Mouse (Mus musculus) intestine, postnatal 0 days (tissue): ENCODE measurements around the gene Pip5k1c. TPM values are rescaled to one million over a fixed set of nuclear protein-coding genes. Genes with fewer than 3 reads are reported as not detected.

Source experiments
- ATAC-seq: fragments of 200-750 bp; cut with Nextera tagmentation; 2 replicates; pipeline ENCODE4 v1.8.0; 2017; ENCODE audit warnings: mild to moderate bottlenecking, moderate TSS enrichment, moderate library complexity
- H3K27ac ChIP-seq: fragments of 300-500 bp; sonication (generic); 2 replicates; pipeline ENCODE4 v1.5.1; 2014; ENCODE audit warnings: mild to moderate bottlenecking, low read depth, low read length, moderate library complexity
- H3K27me3 ChIP-seq: fragments of 300-500 bp; sonication (generic); replicated peaks from 2 replicates; pipeline ENCODE4 v1.6.1; 2014; ENCODE audit warnings: low read length, mixed read lengths; ENCODE audit not compliant: control insufficient read depth, insufficient read depth
- H3K36me3 ChIP-seq: fragments of 300-500 bp; sonication (generic); 2 replicates; pipeline ENCODE4 v1.6.1; 2014; ENCODE audit warnings: mild to moderate bottlenecking, moderate library complexity; ENCODE audit not compliant: control insufficient read depth, insufficient read depth
- H3K4me1 ChIP-seq: fragments of 300-500 bp; sonication (generic); replicated peaks from 2 replicates; pipeline ENCODE4 v1.6.1; 2014; ENCODE audit warnings: antibody characterized with exemption, low read length, mixed read lengths; ENCODE audit not compliant: control insufficient read depth, insufficient read depth
- H3K4me2 ChIP-seq: fragments of 300-500 bp; sonication (generic); replicated peaks from 2 replicates; pipeline ENCODE4 v1.6.1; 2014; ENCODE audit warnings: low read depth, mild to moderate bottlenecking, moderate library complexity
- H3K4me3 ChIP-seq: fragments of 300-500 bp; sonication (generic); 2 replicates; pipeline ENCODE4 v1.5.1; 2014; ENCODE audit warnings: low read depth, low read length
- H3K9ac ChIP-seq: fragments of 300-500 bp; sonication (generic); 2 replicates; pipeline ENCODE4 v1.6.1; 2014; ENCODE audit warnings: mild to moderate bottlenecking, low read depth, low read length
- H3K9me3 ChIP-seq: fragments of 300-500 bp; sonication (generic); 2 replicates; pipeline ENCODE4 v1.6.1; 2016; ENCODE audit warnings: mixed run types; ENCODE audit not compliant: control insufficient read depth
- CTCF ChIP-seq: sonication (generic); IDR thresholded peaks from 2 replicates; pipeline ENCODE4 v1.5.1; 2016; ENCODE audit warnings: low read depth, mild to moderate bottlenecking, control low read depth, antibody characterized with exemption, moderate library complexity
- WGBS: fragments of 180-500 bp; shearing (Covaris S2); extraction: QIAGEN DNeasy Blood & Tissue Kit; methylation state at CpG from one replicate; pipeline ENCODE4 v1.1.7; 2014; 5-methylcytosine and 5-hydroxymethylcytosine counted together
- polyA plus RNA-seq: library from polyadenylated mRNA; unstranded; fragments of >200 nt; fragmentation: Nextera tagmentation; extraction: Ambion mirVana; gene quantifications from 2 replicates; pipeline ENCODE4 v1.2.1, GENCODE M21; 2015

Gene Pip5k1c
- polyA plus RNA-seq, 1 experiment from 2014 or later: 27.2 TPM

DNA sequence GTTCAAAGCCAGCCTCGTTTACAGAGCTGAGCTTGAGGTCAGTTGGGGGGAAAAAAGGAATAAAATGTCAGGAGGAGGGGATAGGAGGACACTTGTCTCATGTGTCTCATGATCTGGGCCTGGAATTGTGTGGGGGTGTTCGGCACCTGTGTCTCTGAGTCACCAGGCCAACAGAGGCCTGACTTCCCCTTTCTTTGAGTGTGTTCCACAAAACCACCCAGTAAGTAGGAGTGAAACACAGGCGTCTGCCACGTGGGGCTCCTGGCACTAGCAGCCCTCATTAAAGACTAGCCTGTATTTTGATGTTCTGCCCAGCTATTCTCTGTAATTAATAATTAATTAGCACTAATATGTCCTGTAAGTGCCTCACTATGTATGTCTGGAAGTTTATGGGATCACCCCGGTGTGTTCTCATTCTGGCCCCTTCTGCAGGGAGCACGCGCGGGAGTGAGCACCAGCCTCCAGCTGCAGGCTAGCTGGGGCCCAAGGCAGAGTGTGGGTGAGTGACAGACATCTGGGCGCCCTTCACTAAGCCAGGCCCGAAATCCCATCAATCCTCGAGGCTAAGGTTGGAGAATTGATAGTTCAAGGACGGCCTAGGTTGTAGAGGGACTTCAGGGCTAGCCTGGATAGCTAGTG lies 63.7 kb downstream of the Pip5k1c start:
- TF ChIP-seq CTCF: no peak
- WGBS: 34% methylated on average over 12 of the region's 12 CpGs
- H3K9ac ChIP-seq: peak overlapping the region; percentile 78; the same call in 1 of the 2 replicates
- H3K9me3 ChIP-seq: no peaks in the 10 kb centered on the region
- H3K4me1 ChIP-seq: peaks cover 6% of the 10 kb centered on the region; the same call in 1 of the 2 replicates
- H3K4me2 ChIP-seq: peak overlapping the region; percentile 95
- no peaks in the 10 kb centered on the region for H3K27me3 ChIP-seq
- H3K4me3 ChIP-seq: peak overlapping the region; percentile 78
- no peak overlapping the region for H3K27ac ChIP-seq
- no peak for ATAC-seq
- H3K36me3 ChIP-seq: peaks cover 3% of the 10 kb centered on the region; the same call in 1 of the 2 replicates

GRCm38 (mm10) chr10:81356991-81357844 lies 64.5 kb downstream of the Pip5k1c start, which contains the start of gene Mfsd12:
Gene Mfsd12, plus strand, starts transcription at chr10:81357491.
- Histone ChIP-seq H3K36me3 (peaks cover 9% of the 10 kb centered on the region; the same call in 1 of the 2 replicates), H3K4me3 (peak within 1 kb of the TSS; percentile 78), H3K9me3 (no peaks in the 10 kb centered on the region), H3K9ac (peak within 1 kb of the TSS; percentile 78), H3K27me3 (no peaks in the 10 kb centered on the region), H3K4me2 (peak within 1 kb of the TSS; percentile 95), H3K4me1 (peaks cover 9% of the 10 kb centered on the region), H3K27ac (peak within 1 kb of the TSS; percentile 87)
- no peak for TF ChIP-seq CTCF
- WGBS: 2% methylated on average over 73 of the region's 79 CpGs
- ATAC-seq: peak; percentile 78

DNA sequence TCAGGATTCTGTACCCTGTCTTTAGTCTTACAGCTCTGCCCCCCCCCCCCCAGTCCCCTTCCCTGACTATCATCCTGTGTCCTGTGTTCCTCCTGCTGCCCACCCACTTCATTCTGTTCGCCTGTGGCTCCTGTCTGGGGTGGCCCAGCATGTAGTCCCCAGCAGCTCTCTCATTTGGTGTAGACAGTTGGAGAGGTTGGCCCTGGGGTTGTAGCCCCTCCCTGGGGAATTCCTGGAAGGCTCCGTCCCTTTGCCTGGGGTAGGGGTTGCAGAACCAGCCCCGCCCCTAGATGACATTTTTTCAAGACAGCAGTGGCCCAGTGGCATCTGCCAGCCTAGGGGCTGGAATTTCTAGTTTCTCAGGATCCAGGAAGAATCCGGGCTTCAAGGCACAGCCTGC lies 65.4 kb downstream of the Pip5k1c start:
- no peak for TF ChIP-seq CTCF
- Histone ChIP-seq H3K4me2 (peak overlapping the region; percentile 95), H3K9me3 (no peaks in the 10 kb centered on the region), H3K27ac (peak overlapping the region; percentile 87), H3K36me3 (peaks cover 17% of the 10 kb centered on the region; the same call in 1 of the 2 replicates), H3K9ac (peak overlapping the region; percentile 78), H3K4me1 (peaks cover 15% of the 10 kb centered on the region), H3K27me3 (no peaks in the 10 kb centered on the region), H3K4me3 (peak overlapping the region; percentile 78)
- WGBS: 24% methylated on average over 4 of the region's 4 CpGs
- no peak for ATAC-seq

- WGBS: 47% methylated on average over 1 of the region's 1 CpGs
- peak overlapping the region; percentile 95 for H3K4me2 ChIP-seq
- peak overlapping the region; percentile 44 for H3K9ac ChIP-seq
- H3K27ac ChIP-seq: peak overlapping the region; percentile 87
- H3K4me3 ChIP-seq: peak overlapping the region; percentile 78
- peaks cover 21% of the 10 kb centered on the region for H3K4me1 ChIP-seq
- no peaks in the 10 kb centered on the region for H3K9me3 ChIP-seq
- peaks cover 23% of the 10 kb centered on the region; the same call in 1 of the 2 replicates for H3K36me3 ChIP-seq
- H3K27me3 ChIP-seq: no peaks in the 10 kb centered on the region
- TF ChIP-seq CTCF: no peak
- peak; percentile 35 for ATAC-seq
Measured at GRCm38 (mm10) chr10:81358841-81359240, 66.1 kb downstream of the Pip5k1c start.

- no peak overlapping the region for H3K27ac ChIP-seq
- TF ChIP-seq CTCF: no peak
- H3K9ac ChIP-seq: no peak overlapping the region
- H3K4me2 ChIP-seq: peak overlapping the region; percentile 95
- WGBS: 51% methylated on average over 8 of the region's 8 CpGs
- peaks cover 24% of the 10 kb centered on the region; the same call in 1 of the 2 replicates for H3K36me3 ChIP-seq
- H3K4me3 ChIP-seq: no peak overlapping the region
- no peaks in the 10 kb centered on the region for H3K9me3 ChIP-seq
- ATAC-seq: no peak
- no peaks in the 10 kb centered on the region for H3K27me3 ChIP-seq
- H3K4me1 ChIP-seq: peaks cover 40% of the 10 kb centered on the region
Measured at GRCm38 (mm10) chr10:81360721-81361120, 68.0 kb downstream of the Pip5k1c start.

DNA sequence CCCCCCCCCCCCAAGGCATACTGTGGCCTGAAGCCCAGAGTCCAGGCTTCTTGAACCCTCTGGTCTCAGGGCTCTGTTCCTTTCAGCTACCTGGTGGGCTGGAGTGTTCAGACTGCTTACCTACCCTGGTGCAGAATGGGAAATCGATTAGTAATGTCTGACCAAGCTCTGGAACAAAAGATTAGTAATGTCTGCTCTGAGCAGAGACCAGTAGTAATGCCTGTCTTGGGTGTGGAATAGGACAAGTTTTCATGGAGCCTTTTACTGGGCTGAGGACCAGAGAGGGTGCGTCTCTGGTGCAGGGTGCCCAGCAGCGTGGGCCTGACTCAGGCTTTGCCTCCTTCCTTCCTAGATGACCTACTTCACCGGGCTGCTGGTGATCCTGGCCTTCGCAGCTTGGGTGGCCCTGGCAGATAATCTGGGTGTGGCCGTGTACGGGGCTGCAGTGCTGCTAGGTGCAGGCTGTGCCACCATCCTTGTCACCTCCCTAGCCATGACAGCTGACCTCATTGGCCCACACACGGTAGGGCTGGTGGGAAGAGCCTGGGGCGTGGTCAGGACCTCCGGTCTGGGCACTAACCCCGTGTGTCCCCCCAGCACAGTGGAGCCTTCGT lies 69.7 kb downstream of the Pip5k1c start:
- no peak overlapping the region for H3K4me2 ChIP-seq
- H3K9me3 ChIP-seq: no peaks in the 10 kb centered on the region
- H3K4me1 ChIP-seq: peaks cover 40% of the 10 kb centered on the region
- 0 out of 2 replicates have a peak overlapping the region, but pooled peaks have one; percentile 21 for H3K27ac ChIP-seq
- H3K27me3 ChIP-seq: no peaks in the 10 kb centered on the region
- no peak overlapping the region for H3K4me3 ChIP-seq
- no peak for TF ChIP-seq CTCF
- H3K36me3 ChIP-seq: peaks cover 32% of the 10 kb centered on the region
- WGBS: 47% methylated on average over 12 of the region's 12 CpGs
- peak; percentile 3; the same call in 1 of the 2 replicates for ATAC-seq
- no peak overlapping the region for H3K9ac ChIP-seq
